Mouse (Mus musculus) thymus, adult 2 months (tissue): ENCODE data around the gene Vps13c.

Experiments used
- CTCF ChIP-seq: fragments of 200-500 bp; IDR thresholded peaks from 2 replicates; pipeline ENCODE4 v1.5.1; 2012; ENCODE audit warnings: mild to moderate bottlenecking, control low read depth, low read length, moderate library complexity, borderline replicate concordance; ENCODE audit not compliant: control insufficient read depth, poor library complexity, insufficient read depth; ENCODE audit errors: extremely low read depth
- POLR2A ChIP-seq: fragments of 200-500 bp; IDR thresholded peaks from 2 replicates; pipeline ENCODE4 v1.6.1; 2012; ENCODE audit warnings: mild to moderate bottlenecking, low read length, control low read depth, moderate library complexity; ENCODE audit not compliant: control insufficient read depth, poor library complexity, insufficient read depth; ENCODE audit errors: extremely low read depth

DNA sequence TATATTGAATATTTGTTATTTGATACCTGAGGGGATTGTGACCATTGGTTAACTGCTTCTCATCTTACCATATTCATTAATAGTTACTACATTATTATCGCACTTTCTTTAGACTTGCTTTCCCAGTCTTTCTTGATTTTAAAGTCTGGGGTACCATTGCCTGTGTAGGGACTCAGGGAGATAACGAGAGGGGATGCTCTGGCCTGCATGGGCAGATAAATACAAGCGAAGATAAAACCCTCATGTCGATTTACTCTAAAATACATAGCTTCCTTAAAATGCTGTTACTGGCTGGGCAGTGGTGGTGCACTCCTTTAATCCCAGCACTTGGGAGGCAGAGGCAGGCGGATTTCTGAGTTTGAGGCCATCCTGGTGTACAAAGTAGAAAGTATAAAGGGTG lies 23.1 kb downstream of the Vps13c start:
- no peak for TF ChIP-seq CTCF
- TF ChIP-seq POLR2A = no peak
